Mouse (Mus musculus): ENCODE measurements around the gene Cldn16.
"Not testable (repeated sequence)": the region's sequence is repeated elsewhere in the genome, so short reads cannot be mapped to it uniquely, and the experiment has no call there.

The Cldn16 gene

GRCm38 (mm10) chr16:26462835-26463234 lies at the start of gene Cldn16:
TSS of gene Cldn16 (plus strand) at chr16:26463135.
- no peak for DNase-seq (ENCODE audit: low spot score)

DNA sequence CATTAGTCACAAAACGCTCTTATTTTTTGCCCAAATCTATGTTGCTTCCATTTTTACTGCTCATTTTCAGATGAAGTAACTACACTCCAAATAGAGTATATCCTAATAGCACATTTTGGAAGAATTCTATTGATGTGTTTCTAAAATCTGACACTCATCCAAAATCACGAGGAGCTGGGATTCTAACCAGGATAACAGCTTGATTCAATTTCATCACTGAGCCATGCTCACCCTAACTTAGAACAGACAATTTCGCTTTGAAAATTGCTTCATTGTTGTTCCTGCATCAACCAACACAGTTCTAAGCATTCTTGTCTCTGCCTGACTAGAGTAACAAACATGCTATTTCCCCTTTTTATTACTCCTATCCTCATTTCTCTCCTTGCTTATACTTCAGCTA lies 44.3 kb upstream of the Cldn16 start:
- DNase-seq (ENCODE audit: low spot score) = no peak

- DNase-seq (ENCODE audit: low spot score) = no peak
These were observed 40.9 kb upstream of the Cldn16 start for GRCm38 (mm10) chr16:26422078-26422477.

GRCm38 (mm10) chr16:26430246-26430645 lies 32.7 kb upstream of the Cldn16 start:
- DNase-seq (ENCODE audit: low spot score) = no peak

DNA sequence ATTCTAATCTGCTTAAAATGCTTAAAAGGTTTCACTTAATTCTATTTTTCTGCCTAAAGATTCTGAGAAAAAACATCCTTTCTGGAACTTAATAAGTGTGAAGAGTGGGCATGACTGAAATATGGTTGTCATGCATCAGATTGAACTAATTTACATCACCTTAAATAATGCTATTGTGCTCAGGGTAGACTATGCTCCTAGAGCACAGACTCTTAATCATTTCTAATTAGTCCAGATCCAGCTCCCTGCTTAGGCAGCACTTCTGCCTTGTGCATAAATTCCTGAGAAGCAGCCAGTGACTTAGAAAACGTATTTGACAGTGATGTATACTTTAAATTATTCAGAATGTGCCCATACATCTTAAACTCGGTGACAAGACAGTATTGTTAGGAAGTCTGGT lies 29.4 kb upstream of the Cldn16 start:
- no peak for DNase-seq (ENCODE audit: low spot score)

DNA sequence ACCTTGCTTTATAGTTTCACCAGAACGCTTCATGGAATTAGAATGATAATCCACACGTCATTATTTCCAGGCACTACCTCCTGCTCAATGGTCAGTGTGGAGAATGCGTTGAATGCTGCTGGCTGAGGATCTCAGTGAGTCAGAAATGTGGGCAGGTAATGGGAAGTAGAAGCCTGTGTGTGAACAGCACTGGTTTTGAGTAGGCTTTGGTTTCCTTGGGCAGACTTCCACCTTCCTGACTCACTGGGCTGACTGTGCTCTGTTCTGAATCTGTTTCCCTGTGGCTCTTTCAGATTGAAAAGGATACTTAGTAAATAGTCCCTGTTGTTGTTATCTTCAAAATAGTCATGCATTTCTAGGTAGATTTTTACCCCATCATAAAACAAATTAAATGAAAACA lies 22.9 kb upstream of the Cldn16 start:
- no peak for DNase-seq (ENCODE audit: low spot score)

DNA sequence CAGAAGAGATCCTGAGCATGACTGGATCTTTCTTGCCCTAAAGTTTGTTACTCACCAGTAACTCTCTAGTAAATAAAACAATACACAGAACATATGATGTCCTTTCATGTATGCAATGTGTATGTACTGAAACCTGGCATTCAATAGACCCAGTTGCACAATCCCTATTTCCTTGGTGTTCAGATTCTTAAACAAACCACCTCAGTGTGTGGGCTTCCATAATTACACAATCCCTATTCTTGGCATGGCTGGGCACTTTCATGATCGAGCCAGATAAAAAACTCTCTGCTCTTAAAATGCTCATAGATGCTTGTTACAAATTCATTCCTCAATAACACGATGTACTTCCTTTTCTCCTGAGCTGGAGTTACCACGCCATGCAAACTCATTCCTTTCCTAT lies 21.8 kb upstream of the Cldn16 start:
- no peak for DNase-seq (ENCODE audit: low spot score)

- DNase-seq (ENCODE audit: low spot score) = no peak
These were observed 18.1 kb upstream of the Cldn16 start for GRCm38 (mm10) chr16:26444843-26445242.

DNA sequence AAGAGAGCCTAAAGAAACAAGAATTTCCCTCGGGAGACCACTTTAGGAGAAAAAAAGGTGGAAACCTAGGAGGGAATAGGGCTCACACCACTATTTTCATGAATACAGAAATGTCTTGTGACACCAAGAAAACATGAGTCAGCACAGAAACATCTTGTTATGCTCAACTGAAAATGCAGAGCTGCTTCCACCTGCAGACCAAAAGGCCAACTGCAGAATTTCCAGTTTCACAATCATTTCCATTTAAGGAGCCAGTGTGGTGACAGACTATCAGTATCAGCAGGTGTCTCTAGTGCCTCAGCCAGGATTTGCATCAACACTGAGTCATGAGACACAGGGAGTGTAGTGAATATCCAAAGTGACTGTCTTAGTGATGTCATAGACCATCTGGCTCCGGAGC lies 15.3 kb upstream of the Cldn16 start:
- DNase-seq (ENCODE audit: low spot score) = no peak

DNA sequence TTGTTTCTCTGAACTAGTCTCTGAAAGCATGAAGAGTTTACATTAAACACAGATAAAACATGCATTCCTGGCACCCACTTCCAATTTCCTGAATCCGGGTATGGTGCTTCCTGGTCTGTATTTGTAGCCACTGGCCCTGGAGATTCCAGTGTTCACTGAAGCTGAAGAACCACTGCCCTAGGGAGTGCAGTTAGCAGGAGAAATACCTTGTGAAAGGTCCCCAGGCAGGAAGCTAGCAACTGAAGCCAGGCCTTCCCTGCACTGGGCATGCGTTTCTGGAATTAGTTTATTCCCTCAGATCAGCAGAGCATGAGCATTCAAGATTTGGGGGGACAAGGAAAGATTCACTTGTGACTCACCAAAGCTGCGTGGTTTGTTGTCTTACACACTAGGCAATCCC lies 8.8 kb upstream of the Cldn16 start:
- DNase-seq (ENCODE audit: low spot score) = no peak

- no peak for DNase-seq (ENCODE audit: low spot score)
These were observed 6.8 kb upstream of the Cldn16 start for GRCm38 (mm10) chr16:26456182-26456581.

GRCm38 (mm10) chr16:26466535-26466934 lies 3.6 kb downstream of the Cldn16 start:
- DNase-seq (ENCODE audit: low spot score) = no peak

- DNase-seq (ENCODE audit: low spot score) = no peak
These were observed 8.3 kb downstream of the Cldn16 start for GRCm38 (mm10) chr16:26471254-26471653.

DNA sequence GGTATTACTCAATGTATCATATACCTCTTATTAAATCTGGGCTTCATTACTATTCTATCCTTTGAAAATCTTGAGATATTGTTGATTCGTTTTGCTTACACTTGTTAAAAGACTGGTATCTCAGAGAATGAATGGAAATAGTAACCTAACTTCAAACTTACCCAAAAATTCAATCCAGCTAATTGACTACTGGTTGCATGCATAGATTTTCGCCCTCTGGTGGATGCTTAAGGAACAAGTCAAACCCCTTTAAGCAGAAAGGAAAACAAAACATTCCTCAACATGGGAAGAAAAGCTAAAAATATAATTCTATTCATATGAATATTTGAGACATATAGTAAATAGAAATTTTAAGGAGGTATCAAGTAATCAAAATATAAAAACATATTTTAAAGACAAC lies 32.8 kb downstream of the Cldn16 start:
- no peak for DNase-seq (ENCODE audit: low spot score)

- DNase-seq (ENCODE audit: low spot score) = not testable (repeated sequence)
These were observed 36.8 kb downstream of the Cldn16 start for GRCm38 (mm10) chr16:26499705-26500104.

GRCm38 (mm10) chr16:26500738-26501137 lies 37.8 kb downstream of the Cldn16 start:
- DNase-seq (ENCODE audit: low spot score) = no peak

GRCm38 (mm10) chr16:26504961-26505360 lies 42.0 kb downstream of the Cldn16 start:
- no peak for DNase-seq (ENCODE audit: low spot score)

DNA sequence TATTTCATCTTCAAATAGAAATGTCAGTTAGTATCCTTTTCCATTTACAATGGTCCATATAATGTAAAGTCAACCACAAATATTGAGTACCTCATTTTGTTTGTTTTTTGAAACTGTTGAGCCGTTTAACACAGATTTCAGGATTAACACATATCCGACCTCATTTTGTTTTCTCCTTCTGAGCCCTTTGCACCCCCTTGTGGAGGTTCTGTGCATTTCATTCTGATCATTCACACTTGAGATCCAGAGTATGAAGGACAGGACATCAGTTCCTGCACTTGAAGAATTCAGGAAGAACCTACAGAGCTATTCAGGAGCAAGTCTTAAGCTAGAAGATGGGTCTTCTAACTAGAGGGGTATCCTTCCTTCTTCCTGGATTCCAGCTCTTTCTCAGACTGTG lies 56.7 kb downstream of the Cldn16 start:
- no peak for DNase-seq (ENCODE audit: low spot score)

DNA sequence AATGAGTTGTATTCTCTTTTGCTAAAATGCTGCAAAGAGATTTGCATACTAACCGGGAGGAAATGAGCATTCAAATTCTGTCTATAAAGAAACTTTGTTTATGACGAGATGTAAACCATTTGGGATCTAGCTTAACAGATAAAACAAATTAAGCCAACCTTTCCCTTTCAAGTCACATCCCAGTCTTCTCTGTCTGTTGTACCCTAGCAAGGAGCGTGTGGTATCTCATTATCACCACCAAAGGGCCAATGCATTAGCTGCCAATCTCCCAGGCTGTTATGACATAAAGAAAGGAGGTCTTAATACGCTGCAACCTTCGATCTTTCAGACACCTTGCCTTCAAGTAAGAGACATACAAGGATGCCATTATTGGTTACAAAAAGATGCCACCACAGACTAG lies 62.9 kb downstream of the Cldn16 start:
- DNase-seq (ENCODE audit: low spot score) = no peak

DNA sequence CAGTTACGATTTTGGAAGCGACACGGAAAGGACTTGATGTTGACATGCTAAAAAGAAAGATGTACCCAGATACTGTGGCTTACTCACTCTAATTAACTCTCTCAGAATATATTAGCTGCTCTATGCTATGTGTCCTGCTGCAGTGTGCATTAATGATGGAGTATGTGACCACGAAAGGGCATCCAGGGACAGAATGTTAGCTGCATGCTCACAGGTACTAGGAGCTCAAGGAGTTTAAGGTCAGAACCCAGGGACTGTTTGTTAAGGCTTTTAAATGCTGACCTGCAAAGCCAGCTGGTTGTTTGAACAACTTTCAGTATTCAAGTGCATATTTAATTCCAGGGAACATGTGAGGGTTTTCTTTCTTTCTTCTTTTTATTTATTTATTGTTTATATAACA lies 63.7 kb downstream of the Cldn16 start, which contains the start of gene Tmem207:
Tmem207 (minus strand) TSS at position 101 of the 400 bp plus-strand sequence.
- no peak for DNase-seq (ENCODE audit: low spot score)

DNA sequence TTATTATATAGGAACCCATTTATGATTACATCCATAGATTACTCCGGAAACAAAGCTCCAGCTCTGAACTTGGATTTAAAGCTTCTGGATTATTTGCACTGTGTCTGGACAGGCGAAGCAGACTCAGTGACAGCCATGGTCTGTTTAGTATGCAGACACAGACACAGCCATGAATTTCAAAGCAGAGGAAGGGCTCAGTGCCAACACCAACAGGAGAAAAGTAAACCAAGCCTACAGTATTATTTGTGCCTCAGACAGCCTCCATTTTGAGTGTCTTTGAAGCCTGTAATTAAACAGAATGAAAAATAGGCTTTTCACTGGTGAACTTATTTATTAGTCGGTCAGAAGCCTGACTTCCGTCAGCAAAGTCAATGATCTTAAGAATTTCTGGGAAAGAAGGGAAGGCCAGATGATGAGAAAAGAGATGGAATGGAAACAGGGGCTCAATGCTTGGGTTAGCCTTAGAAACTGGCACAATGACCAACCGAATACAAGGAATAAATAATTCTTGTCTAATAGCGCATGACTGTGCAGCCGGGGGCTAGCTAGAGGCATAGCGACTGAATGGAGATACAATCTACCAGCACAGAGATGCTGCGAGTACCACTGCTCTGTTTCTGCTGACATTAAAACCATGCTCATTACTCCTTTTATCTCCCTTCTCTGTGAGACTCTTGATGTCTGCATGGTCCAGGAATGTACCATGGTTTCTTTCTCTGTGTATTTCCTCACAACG lies 65.2 kb downstream of the Cldn16 start:
- no peak for DNase-seq (ENCODE audit: low spot score)

GRCm38 (mm10) chr16:26530451-26530850 lies 67.5 kb downstream of the Cldn16 start:
- no peak for DNase-seq (ENCODE audit: low spot score)

DNA sequence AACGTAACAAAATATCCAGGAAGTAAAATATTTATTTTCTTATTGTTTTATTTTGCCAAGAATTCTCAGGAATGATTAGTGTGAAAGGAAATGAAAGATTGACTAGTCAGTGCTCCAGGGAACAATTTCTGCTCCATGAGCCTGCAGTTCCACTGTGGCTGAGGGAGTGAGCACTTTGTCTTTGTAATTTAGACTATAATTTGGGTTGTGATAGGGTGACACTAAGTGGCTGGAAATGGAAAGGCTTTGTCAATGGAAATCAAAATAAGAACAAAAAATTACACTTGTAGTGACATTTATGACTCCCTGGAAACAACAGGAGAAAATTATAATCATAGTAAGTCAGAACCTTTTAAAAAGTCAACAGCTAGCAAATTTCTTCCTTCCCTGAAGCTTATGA lies 69.4 kb downstream of the Cldn16 start:
- no peak for DNase-seq (ENCODE audit: low spot score)
